Mouse (Mus musculus) midbrain, embryonic 15.5 days (tissue): ENCODE results near the gene Akp3. TPM values are rescaled to one million over a fixed set of nuclear protein-coding genes. Genes with fewer than 3 reads are reported as not detected.

Experiments used
- polyA plus RNA-seq: library from polyadenylated mRNA; unstranded; fragments of >200 nt; fragmentation: Nextera tagmentation; extraction: Ambion mirVana; gene quantifications from 2 replicates; pipeline ENCODE4 v1.2.1, GENCODE M21; 2015

Gene Akp3
- polyA plus RNA-seq, 1 experiment from 2014 or later, result not detected

Other genes with a start within 250 kb of the Akp3 start
- gene Alppl2, start 35.0 kb upstream of the Akp3 start, polyA plus RNA-seq, result not detected in 2 replicates
- 0.09 TPM in 1 of 2 replicates, not detected in the other for gene Alpi, start 23.4 kb upstream of the Akp3 start, polyA plus RNA-seq
- 22.3 and 23.3 TPM in 2 replicates for gene Ecel1, start 31.5 kb downstream of the Akp3 start, polyA plus RNA-seq
- gene Prss56, start 58.3 kb downstream of the Akp3 start, polyA plus RNA-seq, result 0.13 TPM in 1 of 2 replicates, not detected in the other
- not detected in 2 replicates for gene Chrnd, start 65.6 kb downstream of the Akp3 start, polyA plus RNA-seq
- gene Chrng, start 79.7 kb downstream of the Akp3 start, polyA plus RNA-seq, result not detected in 2 replicates
- 91.7 and 95.4 TPM in 2 replicates for gene Eif4e2, start 88.9 kb downstream of the Akp3 start, polyA plus RNA-seq
- gene Efhd1, start 139.4 kb downstream of the Akp3 start, polyA plus RNA-seq, result 0.58 and 1.2 TPM in 2 replicates
- 65.9 and 72.9 TPM in 2 replicates for gene Gigyf2, start 202.0 kb downstream of the Akp3 start, polyA plus RNA-seq